Mouse (Mus musculus): ENCODE data around the gene Arl3. TPM values are rescaled to one million over a fixed set of nuclear protein-coding genes. Genes with fewer than 3 reads are reported as not detected.

Gene Arl3
- polyA plus RNA-seq, 1 experiment from 2014 or later, result 134 TPM

DNA sequence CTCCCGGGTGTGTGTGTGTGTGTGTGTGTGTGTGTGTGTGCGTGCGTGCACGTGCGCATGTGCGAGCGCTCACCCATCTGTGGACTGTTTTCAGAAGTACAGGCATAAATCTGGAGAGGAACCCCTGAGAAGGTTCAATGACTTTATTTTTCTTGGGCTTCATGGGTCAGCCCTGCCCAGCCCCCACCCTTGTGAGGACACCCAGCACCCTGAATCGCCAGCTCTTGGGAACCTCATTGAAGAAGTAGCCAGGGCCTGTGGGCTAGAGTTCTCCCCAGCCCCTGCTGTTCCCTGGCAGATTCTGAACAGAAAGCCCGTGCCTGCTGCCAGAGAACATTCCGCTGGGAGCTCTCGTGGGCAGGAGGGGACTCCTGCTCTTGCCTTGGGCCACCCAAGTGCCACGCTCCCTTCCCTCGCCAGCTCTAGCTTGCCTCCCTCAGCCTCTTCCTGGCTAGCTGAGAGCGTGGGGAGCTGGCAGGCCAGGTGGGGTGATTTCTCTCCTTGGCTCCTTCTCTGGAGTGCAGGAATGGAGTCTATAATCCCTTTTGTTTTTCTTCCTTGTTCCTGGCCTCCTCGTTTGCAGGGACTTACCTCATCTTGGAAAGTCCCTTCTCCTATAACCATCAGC, 89.2 kb downstream of the Arl3 start:
- H3K9me3 ChIP-seq (ENCODE audit: control insufficient read depth, low read length), result no peaks in the 10 kb centered on the region
- H3K27me3 ChIP-seq (ENCODE audit: control insufficient read depth, insufficient read depth, low read length), result no peaks in the 10 kb centered on the region
- WGBS, result 69% methylated on average over 15 of the region's 15 CpGs
- H3K4me2 ChIP-seq (ENCODE audit: low read length), result no peak overlapping the region
- peak overlapping the region; percentile 16; the same call in 1 of the 2 replicates for H3K27ac ChIP-seq (replicated peaks; ENCODE audit: low read depth, low read length)
- no peak overlapping the region for H3K9ac ChIP-seq (replicated peaks; ENCODE audit: low read length)
- H3K4me1 ChIP-seq (ENCODE audit: control insufficient read depth, insufficient read depth, low read length), result peaks cover 21% of the 10 kb centered on the region
- no peak overlapping the region for H3K4me3 ChIP-seq (replicated peaks; ENCODE audit: low read depth, low read length)
- no peak for DNase-seq
- ATAC-seq (ENCODE audit: low FRiP score, low TSS enrichment), result no peak
- H3K36me3 ChIP-seq (ENCODE audit: control insufficient read depth, insufficient read depth, low read length), result peaks cover 37% of the 10 kb centered on the region

DNA sequence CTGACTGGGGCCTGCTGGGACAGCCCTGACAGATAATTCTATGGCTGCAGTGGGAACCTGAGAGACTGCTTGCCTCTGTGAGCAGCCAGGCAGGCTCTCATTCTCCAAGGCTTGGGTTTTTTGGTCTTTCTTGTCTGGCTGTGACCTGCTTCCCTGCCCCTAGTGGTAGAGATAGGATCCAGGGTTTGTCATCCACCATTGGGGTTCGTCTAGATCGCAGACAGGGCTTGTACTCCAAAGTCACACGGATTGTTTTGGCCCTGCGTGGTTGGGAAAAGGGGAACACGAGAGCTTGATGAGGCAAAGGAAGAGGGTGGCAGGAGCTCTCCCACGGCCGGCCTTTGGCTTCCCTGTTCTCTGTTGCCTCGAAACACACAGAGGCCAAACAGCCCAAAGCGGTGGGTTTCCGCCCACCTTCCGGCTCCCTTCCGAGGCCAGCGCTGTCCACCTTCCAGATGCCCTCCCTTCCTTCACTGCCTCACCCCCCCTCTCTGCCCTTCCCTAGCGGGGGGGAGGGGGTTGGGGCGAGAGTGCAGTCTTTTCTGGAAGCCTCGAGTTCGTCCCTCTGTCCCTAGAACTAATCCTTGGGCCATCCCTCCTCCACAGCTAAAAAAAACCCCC, 90.0 kb downstream of the Arl3 start:
- Histone ChIP-seq H3K36me3 (ENCODE audit: control insufficient read depth, insufficient read depth, low read length) (peaks cover 43% of the 10 kb centered on the region), H3K9ac (replicated peaks; ENCODE audit: low read length) (0 out of 2 replicates have a peak overlapping the region, but pooled peaks have one; percentile 10), H3K4me2 (ENCODE audit: low read length) (no peak overlapping the region), H3K9me3 (ENCODE audit: control insufficient read depth, low read length) (no peaks in the 10 kb centered on the region), H3K27me3 (ENCODE audit: control insufficient read depth, insufficient read depth, low read length) (no peaks in the 10 kb centered on the region), H3K4me1 (ENCODE audit: control insufficient read depth, insufficient read depth, low read length) (peaks cover 21% of the 10 kb centered on the region), H3K4me3 (replicated peaks; ENCODE audit: low read depth, low read length) (no peak overlapping the region), H3K27ac (replicated peaks; ENCODE audit: low read depth, low read length) (no peak overlapping the region)
- ATAC-seq (ENCODE audit: low FRiP score, low TSS enrichment) (no peak), DNase-seq (peak; percentile 46)
- WGBS, result 30% methylated on average over 16 of the region's 17 CpGs

DNA sequence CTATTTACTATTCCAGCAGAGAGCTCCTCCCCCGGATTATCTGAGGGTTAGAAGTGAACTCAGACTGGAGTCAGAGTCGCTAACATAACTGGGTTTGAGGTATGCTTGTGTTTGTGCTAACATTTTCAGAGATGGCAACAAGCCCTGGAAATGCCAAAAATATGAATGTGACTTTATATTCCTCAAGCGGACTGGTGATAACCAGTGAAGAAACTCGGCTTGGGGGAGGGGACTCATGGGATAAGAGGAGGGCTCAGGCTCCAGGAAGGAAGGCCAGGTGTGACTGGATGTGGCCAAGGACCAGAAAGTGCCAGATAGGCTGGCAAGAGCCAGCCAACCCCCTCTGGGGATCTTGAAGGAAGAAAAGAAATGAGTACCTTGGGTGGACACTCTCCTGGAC, 91.2 kb downstream of the Arl3 start:
- H3K27me3 ChIP-seq (ENCODE audit: control insufficient read depth, insufficient read depth, low read length), result no peaks in the 10 kb centered on the region
- peaks cover 39% of the 10 kb centered on the region for H3K36me3 ChIP-seq (ENCODE audit: control insufficient read depth, insufficient read depth, low read length)
- 10% methylated on average over 4 of the region's 4 CpGs for WGBS
- peaks cover 21% of the 10 kb centered on the region for H3K4me1 ChIP-seq (ENCODE audit: control insufficient read depth, insufficient read depth, low read length)
- H3K9me3 ChIP-seq (ENCODE audit: control insufficient read depth, low read length), result no peaks in the 10 kb centered on the region
- H3K9ac ChIP-seq (replicated peaks; ENCODE audit: low read length), result no peak overlapping the region
- no peak for DNase-seq
- no peak for ATAC-seq (ENCODE audit: low FRiP score, low TSS enrichment)
- no peak overlapping the region for H3K4me3 ChIP-seq (replicated peaks; ENCODE audit: low read depth, low read length)
- H3K27ac ChIP-seq (replicated peaks; ENCODE audit: low read depth, low read length), result peak overlapping the region; percentile 71
- no peak overlapping the region for H3K4me2 ChIP-seq (ENCODE audit: low read length)

DNA sequence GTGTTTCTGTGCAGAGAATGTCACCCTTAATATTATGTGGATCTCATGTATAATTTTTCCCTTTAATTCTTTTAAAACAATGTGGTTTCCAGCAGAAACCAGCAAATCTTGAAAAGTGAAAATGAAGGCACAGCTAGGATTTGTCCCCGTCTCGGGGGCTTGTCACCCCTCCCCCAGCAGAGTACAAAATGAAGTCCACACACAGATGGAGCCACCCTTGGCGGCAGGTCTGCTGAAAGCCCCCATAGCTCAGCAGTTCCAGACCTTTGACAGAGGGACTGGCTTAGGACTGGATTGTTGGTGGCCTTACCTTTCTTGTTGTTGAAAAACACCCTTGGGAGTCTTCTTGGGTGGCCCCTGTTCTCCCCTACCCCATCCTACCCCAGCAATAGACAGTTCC, 91.6 kb downstream of the Arl3 start:
- Histone ChIP-seq H3K27ac (replicated peaks; ENCODE audit: low read depth, low read length) (peak overlapping the region; percentile 71), H3K36me3 (ENCODE audit: control insufficient read depth, insufficient read depth, low read length) (peaks cover 35% of the 10 kb centered on the region), H3K9me3 (ENCODE audit: control insufficient read depth, low read length) (no peaks in the 10 kb centered on the region), H3K4me1 (ENCODE audit: control insufficient read depth, insufficient read depth, low read length) (peaks cover 21% of the 10 kb centered on the region), H3K9ac (replicated peaks; ENCODE audit: low read length) (no peak overlapping the region), H3K4me3 (replicated peaks; ENCODE audit: low read depth, low read length) (no peak overlapping the region), H3K27me3 (ENCODE audit: control insufficient read depth, insufficient read depth, low read length) (no peaks in the 10 kb centered on the region), H3K4me2 (ENCODE audit: low read length) (no peak overlapping the region)
- 3% methylated on average over 3 of the region's 3 CpGs for WGBS
- DNase-seq (peak; percentile 30), ATAC-seq (ENCODE audit: low FRiP score, low TSS enrichment) (no peak)

Other genes starting within 250 kb of the Arl3 start
- gene Psd, start 246.0 kb downstream of the Arl3 start, polyA plus RNA-seq (2014; fragmentation: Nextera tagmentation; extraction: Ambion mirVana), result 112 and 144 TPM in 2 replicates
- gene Fbxl15, start 245.0 kb downstream of the Arl3 start, polyA plus RNA-seq (2014; fragmentation: Nextera tagmentation; extraction: Ambion mirVana), result 45.8 and 53.5 TPM in 2 replicates
- gene Cuedc2, start 234.5 kb downstream of the Arl3 start, polyA plus RNA-seq (2014; fragmentation: Nextera tagmentation; extraction: Ambion mirVana), result 300 and 307 TPM in 2 replicates
- 7.2 and 7.7 TPM in 2 replicates for gene Mfsd13a, start 232.1 kb downstream of the Arl3 start, polyA plus RNA-seq (2014; fragmentation: Nextera tagmentation; extraction: Ambion mirVana)
- gene 2310034G01Rik, start 222.9 kb downstream of the Arl3 start, polyA plus RNA-seq (2014; fragmentation: Nextera tagmentation; extraction: Ambion mirVana), result 2.8 and 3.1 TPM in 2 replicates
- gene Actr1a, start 177.4 kb downstream of the Arl3 start, polyA plus RNA-seq (2014; fragmentation: Nextera tagmentation; extraction: Ambion mirVana), result 320 and 379 TPM in 2 replicates
- gene Sufu, start 176.3 kb downstream of the Arl3 start, polyA plus RNA-seq (2014; fragmentation: Nextera tagmentation; extraction: Ambion mirVana), result 22.0 and 29.1 TPM in 2 replicates
- 36.5 and 38.5 TPM in 2 replicates for gene Trim8, start 71.5 kb downstream of the Arl3 start, polyA plus RNA-seq (2014; fragmentation: Nextera tagmentation; extraction: Ambion mirVana)
- gene Sfxn2, start 167 bp upstream of the Arl3 start, polyA plus RNA-seq (2014; fragmentation: Nextera tagmentation; extraction: Ambion mirVana), result 7.3 and 10.2 TPM in 2 replicates
- gene Wbp1l, start 25.9 kb upstream of the Arl3 start, polyA plus RNA-seq (2014; fragmentation: Nextera tagmentation; extraction: Ambion mirVana), result 27.5 and 33.8 TPM in 2 replicates
- not detected in 2 replicates for gene Cyp17a1, start 100.0 kb upstream of the Arl3 start, polyA plus RNA-seq (2014; fragmentation: Nextera tagmentation; extraction: Ambion mirVana)
- gene Borcs7, start 116.7 kb upstream of the Arl3 start, polyA plus RNA-seq (2014; fragmentation: Nextera tagmentation; extraction: Ambion mirVana), result 21.6 and 23.3 TPM in 2 replicates
- 38.8 and 42.5 TPM in 2 replicates for gene As3mt, start 134.3 kb upstream of the Arl3 start, polyA plus RNA-seq (2014; fragmentation: Nextera tagmentation; extraction: Ambion mirVana)
- gene Cnnm2, start 188.4 kb upstream of the Arl3 start, polyA plus RNA-seq (2014; fragmentation: Nextera tagmentation; extraction: Ambion mirVana), result 7.9 and 8.1 TPM in 2 replicates

Data from midbrain, embryonic 14.5 days (tissue).